Mouse (Mus musculus): ENCODE data around the gene Scly. TPM values are rescaled to one million over a fixed set of nuclear protein-coding genes. Genes with fewer than 3 reads are reported as not detected.

Scly gene
- total and polyA plus RNA-seq, 3 experiments, result 10.1 to 16.6 (median 10.5) TPM

GRCm38 (mm10) chr1:91251927-91252326 is 46.2 kb upstream of the Scly start:
- no peaks in the 10 kb centered on the region for H3K27me3 ChIP-seq (ENCODE audit: insufficient read depth, low read length)
- DNase-seq (ENCODE audit: low spot score), result no peak
- peaks cover 42% of the 10 kb centered on the region for H3K36me3 ChIP-seq (replicated peaks)
- no peaks in the 10 kb centered on the region for H3K9me3 ChIP-seq (replicated peaks)
- peak; percentile 29; the same call in 1 of the 2 replicates for ATAC-seq (ENCODE audit: extremely low read depth, insufficient number of reproducible peaks, low FRiP score, poor library complexity, severe bottlenecking)
- H3K4me3 ChIP-seq (ENCODE audit: low read depth, low read length), result peak overlapping the region; percentile 42; the same call in 1 of the 2 replicates
- H3K4me1 ChIP-seq (ENCODE audit: insufficient read depth, low read depth, low read length), result peaks cover 58% of the 10 kb centered on the region
- TF ChIP-seq GATA1 (IDR thresholded peaks at IDR 0.05; ENCODE audit: borderline replicate concordance, low read length) (no peak), CTCF (IDR thresholded peaks at IDR 0.05; ENCODE audit: low read depth, low read length) (peak; percentile 51; the same call in 1 of the 2 replicates)

- TF ChIP-seq POLR2AphosphoS5 (IDR thresholded peaks at IDR 0.05; ENCODE audit: insufficient replicate concordance, low read depth, low read length), result no peak
- no peak for TF ChIP-seq CTCF (IDR thresholded peaks at IDR 0.05; ENCODE audit: low read depth, low read length)
- TF ChIP-seq GATA2 (IDR thresholded peaks at IDR 0.05; ENCODE audit: borderline replicate concordance, low read depth, low read length), result no peak
- TF ChIP-seq GATA1 (IDR thresholded peaks at IDR 0.05; ENCODE audit: borderline replicate concordance, low read length), result no peak
- TF ChIP-seq TAL1 (conservative IDR thresholded peaks at IDR 0.05; ENCODE audit: low read depth, low read length), result no peak
- peaks cover 74% of the 10 kb centered on the region for H3K36me3 ChIP-seq (replicated peaks)
- ATAC-seq (ENCODE audit: extremely low read depth, insufficient number of reproducible peaks, low FRiP score, poor library complexity, severe bottlenecking), result no peak
- H3K4me3 ChIP-seq (ENCODE audit: low read depth, low read length), result no peak overlapping the region
- DNase-seq (ENCODE audit: low spot score), result no peak
- peaks cover 27% of the 10 kb centered on the region for H3K4me1 ChIP-seq (ENCODE audit: insufficient read depth, low read depth, low read length)
- no peaks in the 10 kb centered on the region for H3K9me3 ChIP-seq (replicated peaks)
- no peaks in the 10 kb centered on the region for H3K27me3 ChIP-seq (ENCODE audit: insufficient read depth, low read length)
These were observed 40.2 kb upstream of the Scly start for GRCm38 (mm10) chr1:91257918-91258317.

GRCm38 (mm10) chr1:91259794-91260193 is 38.3 kb upstream of the Scly start:
- no peak overlapping the region for H3K4me3 ChIP-seq (ENCODE audit: low read depth, low read length)
- H3K27me3 ChIP-seq (ENCODE audit: insufficient read depth, low read length), result no peaks in the 10 kb centered on the region
- H3K4me1 ChIP-seq (ENCODE audit: insufficient read depth, low read depth, low read length), result peaks cover 16% of the 10 kb centered on the region
- TF ChIP-seq GATA2 (IDR thresholded peaks at IDR 0.05; ENCODE audit: borderline replicate concordance, low read depth, low read length) (no peak), GATA1 (IDR thresholded peaks at IDR 0.05; ENCODE audit: borderline replicate concordance, low read length) (no peak), TAL1 (conservative IDR thresholded peaks at IDR 0.05; ENCODE audit: low read depth, low read length) (no peak), POLR2AphosphoS5 (IDR thresholded peaks at IDR 0.05; ENCODE audit: insufficient replicate concordance, low read depth, low read length) (no peak), CTCF (IDR thresholded peaks at IDR 0.05; ENCODE audit: low read depth, low read length) (no peak)
- ATAC-seq (ENCODE audit: extremely low read depth, insufficient number of reproducible peaks, low FRiP score, poor library complexity, severe bottlenecking), result no peak
- peaks cover 75% of the 10 kb centered on the region for H3K36me3 ChIP-seq (replicated peaks)
- H3K9me3 ChIP-seq (replicated peaks), result no peaks in the 10 kb centered on the region
- no peak for DNase-seq (ENCODE audit: low spot score)

- Histone ChIP-seq H3K4me1 (ENCODE audit: insufficient read depth, low read depth, low read length) (peaks cover 9% of the 10 kb centered on the region), H3K9me3 (replicated peaks) (no peaks in the 10 kb centered on the region), H3K36me3 (replicated peaks) (peaks cover 76% of the 10 kb centered on the region), H3K4me3 (ENCODE audit: low read depth, low read length) (no peak overlapping the region), H3K27me3 (ENCODE audit: insufficient read depth, low read length) (no peaks in the 10 kb centered on the region)
- no peak for ATAC-seq (ENCODE audit: extremely low read depth, insufficient number of reproducible peaks, low FRiP score, poor library complexity, severe bottlenecking)
- no peak for TF ChIP-seq TAL1 (conservative IDR thresholded peaks at IDR 0.05; ENCODE audit: low read depth, low read length)
- no peak for DNase-seq (ENCODE audit: low spot score)
These were observed 35.6 kb upstream of the Scly start for GRCm38 (mm10) chr1:91262508-91262907.

- Histone ChIP-seq H3K4me1 (ENCODE audit: insufficient read depth, low read depth, low read length) (peaks cover 3% of the 10 kb centered on the region; the same call in 1 of the 2 replicates), H3K9me3 (replicated peaks) (no peaks in the 10 kb centered on the region), H3K36me3 (replicated peaks) (peaks cover 80% of the 10 kb centered on the region), H3K27me3 (ENCODE audit: insufficient read depth, low read length) (no peaks in the 10 kb centered on the region), H3K4me3 (ENCODE audit: low read depth, low read length) (no peak overlapping the region)
- DNase-seq (ENCODE audit: low spot score) (no peak), ATAC-seq (ENCODE audit: extremely low read depth, insufficient number of reproducible peaks, low FRiP score, poor library complexity, severe bottlenecking) (no peak)
- no peak for TF ChIP-seq TAL1 (conservative IDR thresholded peaks at IDR 0.05; ENCODE audit: low read depth, low read length)
- TF ChIP-seq GATA2 (IDR thresholded peaks at IDR 0.05; ENCODE audit: borderline replicate concordance, low read depth, low read length), result no peak
- TF ChIP-seq CTCF (IDR thresholded peaks at IDR 0.05; ENCODE audit: low read depth, low read length), result no peak
- no peak for TF ChIP-seq POLR2AphosphoS5 (IDR thresholded peaks at IDR 0.05; ENCODE audit: insufficient replicate concordance, low read depth, low read length)
- no peak for TF ChIP-seq GATA1 (IDR thresholded peaks at IDR 0.05; ENCODE audit: borderline replicate concordance, low read length)
These were observed 25.9 kb upstream of the Scly start for GRCm38 (mm10) chr1:91272260-91272659.

- Histone ChIP-seq H3K36me3 (replicated peaks) (peaks cover 87% of the 10 kb centered on the region), H3K27me3 (ENCODE audit: insufficient read depth, low read length) (no peaks in the 10 kb centered on the region), H3K9me3 (replicated peaks) (no peaks in the 10 kb centered on the region), H3K4me3 (ENCODE audit: low read depth, low read length) (no peak overlapping the region), H3K4me1 (ENCODE audit: insufficient read depth, low read depth, low read length) (no peaks in the 10 kb centered on the region)
- DNase-seq (ENCODE audit: low spot score) (no peak), ATAC-seq (ENCODE audit: extremely low read depth, insufficient number of reproducible peaks, low FRiP score, poor library complexity, severe bottlenecking) (no peak)
- TF ChIP-seq GATA1 (IDR thresholded peaks at IDR 0.05; ENCODE audit: borderline replicate concordance, low read length), result no peak
- TF ChIP-seq CTCF (IDR thresholded peaks at IDR 0.05; ENCODE audit: low read depth, low read length), result no peak
- no peak for TF ChIP-seq POLR2AphosphoS5 (IDR thresholded peaks at IDR 0.05; ENCODE audit: insufficient replicate concordance, low read depth, low read length)
- TF ChIP-seq TAL1 (conservative IDR thresholded peaks at IDR 0.05; ENCODE audit: low read depth, low read length), result no peak
- TF ChIP-seq GATA2 (IDR thresholded peaks at IDR 0.05; ENCODE audit: borderline replicate concordance, low read depth, low read length), result no peak
These were observed 21.6 kb upstream of the Scly start for GRCm38 (mm10) chr1:91276581-91276980.

GRCm38 (mm10) chr1:91277480-91277879 is 20.7 kb upstream of the Scly start:
- Histone ChIP-seq H3K9me3 (replicated peaks) (no peaks in the 10 kb centered on the region), H3K36me3 (replicated peaks) (peaks cover 83% of the 10 kb centered on the region), H3K27me3 (ENCODE audit: insufficient read depth, low read length) (no peaks in the 10 kb centered on the region), H3K4me3 (ENCODE audit: low read depth, low read length) (no peak overlapping the region), H3K4me1 (ENCODE audit: insufficient read depth, low read depth, low read length) (no peaks in the 10 kb centered on the region)
- no peak for DNase-seq (ENCODE audit: low spot score)
- ATAC-seq (ENCODE audit: extremely low read depth, insufficient number of reproducible peaks, low FRiP score, poor library complexity, severe bottlenecking), result no peak
- TF ChIP-seq POLR2AphosphoS5 (IDR thresholded peaks at IDR 0.05; ENCODE audit: insufficient replicate concordance, low read depth, low read length), result no peak
- TF ChIP-seq CTCF (IDR thresholded peaks at IDR 0.05; ENCODE audit: low read depth, low read length), result no peak
- TF ChIP-seq TAL1 (conservative IDR thresholded peaks at IDR 0.05; ENCODE audit: low read depth, low read length), result no peak
- TF ChIP-seq GATA1 (IDR thresholded peaks at IDR 0.05; ENCODE audit: borderline replicate concordance, low read length), result no peak
